Mouse (Mus musculus) forebrain, embryonic 15.5 days (tissue): ENCODE measurements around the gene Dars. TPM values are rescaled to one million over a fixed set of nuclear protein-coding genes. Genes with fewer than 3 reads are reported as not detected.
"Not testable (repeated sequence)": the region's sequence is repeated elsewhere in the genome, so short reads cannot be mapped to it uniquely, and the experiment has no call there.

Source experiments
- ATAC-seq: fragments of 200-750 bp; cut with Nextera tagmentation; replicated peaks from 2 replicates; pipeline ENCODE4 v1.8.0; 2017; ENCODE audit warnings: mild to moderate bottlenecking, moderate TSS enrichment, moderate library complexity
- H3K27ac ChIP-seq: fragments of 300-500 bp; sonication (generic); replicated peaks from 2 replicates; pipeline ENCODE4 v1.5.1; 2015; ENCODE audit warnings: mild to moderate bottlenecking, inconsistent platforms
- H3K27me3 ChIP-seq: fragments of 300-500 bp; sonication (generic); 2 replicates; pipeline ENCODE4 v1.6.1; 2015; ENCODE audit warnings: inconsistent platforms
- H3K36me3 ChIP-seq: fragments of 300-500 bp; sonication (generic); 2 replicates; pipeline ENCODE4 v1.6.1; 2015; ENCODE audit warnings: mild to moderate bottlenecking, inconsistent platforms
- H3K4me1 ChIP-seq: fragments of 300-500 bp; sonication (generic); 2 replicates; pipeline ENCODE4 v1.6.1; 2015; ENCODE audit warnings: inconsistent platforms
- H3K4me2 ChIP-seq: fragments of 300-500 bp; sonication (generic); replicated peaks from 2 replicates; pipeline ENCODE4 v1.6.1; 2015; ENCODE audit warnings: mild to moderate bottlenecking, inconsistent platforms
- H3K4me3 ChIP-seq: fragments of 300-500 bp; sonication (generic); 2 replicates; pipeline ENCODE4 v1.5.1; 2015; ENCODE audit warnings: mild to moderate bottlenecking, inconsistent platforms
- H3K9ac ChIP-seq: fragments of 300-500 bp; sonication (generic); replicated peaks from 2 replicates; pipeline ENCODE4 v1.6.1; 2015; ENCODE audit warnings: mild to moderate bottlenecking, inconsistent platforms
- H3K9me3 ChIP-seq: fragments of 300-500 bp; sonication (generic); 2 replicates; pipeline ENCODE4 v1.6.1; 2016; ENCODE audit warnings: inconsistent platforms
- WGBS: fragments of 180-500 bp; shearing (Covaris S2); methylation state at CpG from one replicate; pipeline ENCODE4 v1.1.7; 2015; ENCODE audit warnings: mixed read lengths; 5-methylcytosine and 5-hydroxymethylcytosine counted together
- polyA plus RNA-seq: library from polyadenylated mRNA; unstranded; fragments of >200 nt; fragmentation: Nextera tagmentation; extraction: Ambion mirVana; gene quantifications from 2 replicates; pipeline ENCODE4 v1.2.1, GENCODE M21; 2015

The Dars gene
- polyA plus RNA-seq, 1 experiment from 2014 or later, result 141 TPM

GRCm38 (mm10) chr1:128328218-128328617 lies 89.0 kb downstream of the Dars start, which contains the start of gene Lct:
Lct (minus strand) TSS chr1:128328318.
- Histone ChIP-seq H3K4me1 (no peaks in the 10 kb centered on the region), H3K4me2 (no peak within 1 kb of the TSS), H3K27ac (no peak within 1 kb of the TSS), H3K36me3 (peaks cover 11% of the 10 kb centered on the region), H3K27me3 (no peaks in the 10 kb centered on the region), H3K9ac (no peak within 1 kb of the TSS), H3K9me3 (no peaks in the 10 kb centered on the region), H3K4me3 (no peak within 1 kb of the TSS)
- no peak for ATAC-seq
- 74% methylated on average over 3 of the region's 3 CpGs for WGBS

DNA sequence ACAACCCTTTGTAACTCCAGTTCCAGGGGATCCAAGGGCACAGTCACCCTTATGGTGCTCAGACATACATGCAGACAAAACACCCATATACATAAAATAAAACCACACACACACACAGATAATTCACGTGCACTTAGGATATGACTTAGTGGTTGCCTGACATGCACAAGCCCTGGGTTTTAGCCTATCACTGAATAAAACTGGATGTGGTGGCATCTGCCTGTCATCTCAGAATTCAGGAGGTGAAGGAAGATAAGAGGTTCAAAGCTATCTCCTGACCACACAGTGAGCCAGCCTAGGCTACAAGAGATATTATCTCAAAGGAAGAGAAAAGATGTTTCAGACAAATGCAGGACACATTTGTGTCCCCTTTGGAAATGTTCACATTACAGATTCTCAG lies 90.0 kb downstream of the Dars start:
- 96% methylated on average over 1 of the region's 1 CpGs for WGBS

GRCm38 (mm10) chr1:128324776-128325175 lies 92.4 kb downstream of the Dars start:
- Histone ChIP-seq H3K4me1 (no peaks in the 10 kb centered on the region), H3K9ac (no peak overlapping the region), H3K4me2 (no peak overlapping the region), H3K9me3 (no peaks in the 10 kb centered on the region), H3K36me3 (0 out of 2 replicates have a peak, but pooled peaks cover 2% of the 10 kb centered on the region), H3K27ac (no peak overlapping the region), H3K27me3 (no peaks in the 10 kb centered on the region), H3K4me3 (no peak overlapping the region)
- 0 out of 2 replicates have a peak, but pooled peaks have one; percentile 11 for ATAC-seq
- WGBS, result 82% methylated on average over 2 of the region's 2 CpGs

More for the DNA sequence above, 90.0 kb downstream of the Dars start:
- no peak for ATAC-seq
- H3K9ac ChIP-seq, result no peak overlapping the region
- H3K4me2 ChIP-seq, result no peak overlapping the region
- no peak overlapping the region for H3K4me3 ChIP-seq
- H3K9me3 ChIP-seq, result no peaks in the 10 kb centered on the region
- H3K27me3 ChIP-seq, result no peaks in the 10 kb centered on the region
- H3K36me3 ChIP-seq, result 0 out of 2 replicates have a peak, but pooled peaks cover 10% of the 10 kb centered on the region
- H3K27ac ChIP-seq, result no peak overlapping the region
- H3K4me1 ChIP-seq, result no peaks in the 10 kb centered on the region

DNA sequence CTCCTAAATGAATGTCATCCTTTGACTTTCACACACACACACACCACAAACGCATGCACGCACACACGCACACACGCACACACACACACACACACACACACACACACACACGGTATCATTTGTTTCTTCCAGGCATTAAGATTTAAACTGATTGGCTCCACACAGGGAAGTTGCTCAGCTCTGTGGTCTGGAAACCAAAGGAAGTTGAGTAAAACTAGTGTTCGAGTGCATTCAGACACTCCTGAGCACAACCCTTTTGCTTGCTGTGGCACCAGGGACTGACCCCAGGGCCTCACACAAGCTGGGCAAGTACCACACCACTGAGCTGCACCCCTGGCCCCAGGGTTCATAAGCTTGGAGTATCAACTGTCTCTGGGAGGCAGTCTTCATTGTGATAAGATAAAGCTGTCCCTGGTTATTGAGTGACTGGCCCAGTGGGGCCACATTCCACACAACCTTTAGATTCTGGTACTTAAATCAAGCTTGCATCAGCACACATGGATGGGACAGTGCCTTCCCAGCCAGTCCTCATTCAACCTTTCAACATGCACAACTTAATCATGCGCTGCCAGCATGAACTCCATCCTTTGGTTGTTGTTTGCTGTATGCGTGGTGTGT lies 94.0 kb downstream of the Dars start:
- Histone ChIP-seq H3K27me3 (no peaks in the 10 kb centered on the region), H3K9me3 (no peaks in the 10 kb centered on the region), H3K36me3 (no peaks in the 10 kb centered on the region), H3K4me3 (no peak overlapping the region), H3K4me2 (no peak overlapping the region), H3K27ac (no peak overlapping the region), H3K9ac (no peak overlapping the region), H3K4me1 (no peaks in the 10 kb centered on the region)
- 96% methylated on average over 8 of the region's 8 CpGs for WGBS
- no peak for ATAC-seq

- WGBS, result 87% methylated on average over 6 of the region's 6 CpGs
- not testable (repeated sequence) for H3K36me3 ChIP-seq, H3K4me3 ChIP-seq, H3K4me2 ChIP-seq, H3K27me3 ChIP-seq, H3K9me3 ChIP-seq, ATAC-seq, H3K4me1 ChIP-seq, H3K27ac ChIP-seq, H3K9ac ChIP-seq
These were observed 97.9 kb downstream of the Dars start for GRCm38 (mm10) chr1:128319266-128319665.

DNA sequence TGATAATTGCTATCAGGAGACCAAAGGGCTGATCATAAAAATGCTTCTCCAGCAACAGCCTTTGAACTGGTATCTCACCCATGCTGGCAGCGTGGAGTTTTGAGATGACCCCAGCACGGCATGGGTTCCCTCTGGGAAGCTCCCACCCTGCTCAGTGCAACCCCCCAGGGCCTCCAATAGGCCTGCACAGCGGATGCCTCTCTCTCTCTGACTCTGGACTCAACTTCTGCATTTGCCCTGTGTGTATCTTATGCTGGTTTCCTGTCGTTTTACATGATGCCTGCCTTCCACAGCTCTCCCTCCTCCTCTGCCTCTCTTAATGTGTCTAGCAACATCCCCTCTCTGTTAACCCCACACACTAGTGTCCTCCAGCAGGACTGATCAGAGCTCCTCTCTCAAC lies 102.5 kb downstream of the Dars start:
- Histone ChIP-seq H3K4me2 (no peak overlapping the region), H3K4me3 (no peak overlapping the region), H3K9me3 (no peaks in the 10 kb centered on the region), H3K4me1 (no peaks in the 10 kb centered on the region), H3K27ac (no peak overlapping the region), H3K9ac (no peak overlapping the region), H3K27me3 (no peaks in the 10 kb centered on the region), H3K36me3 (no peaks in the 10 kb centered on the region)
- no peak for ATAC-seq
- WGBS, result 78% methylated on average over 4 of the region's 4 CpGs

Other genes starting within 250 kb of the Dars start
- gene Ubxn4, start 173.4 kb downstream of the Dars start, polyA plus RNA-seq, result 70.7 and 74.0 TPM in 2 replicates
- 0.10 and 0.15 TPM in 2 replicates for gene Lct, start 89.0 kb downstream of the Dars start, polyA plus RNA-seq
- gene Mcm6, start 57.7 kb downstream of the Dars start, polyA plus RNA-seq, result 110 and 114 TPM in 2 replicates
- 10.7 and 11.0 TPM in 2 replicates for gene Cxcr4, start 174.9 kb upstream of the Dars start, polyA plus RNA-seq